Mouse (Mus musculus): ENCODE measurements around the gene 2610001J05Rik.

- no peak for TF ChIP-seq CTCF (IDR thresholded peaks at IDR 0.05; ENCODE audit: borderline replicate concordance, control insufficient read depth, extremely low read depth, insufficient read depth, low read length, poor library complexity)
- TF ChIP-seq POLR2A (IDR thresholded peaks at IDR 0.05; ENCODE audit: control insufficient read depth, extremely low read depth, insufficient read depth, low read length, poor library complexity), result no peak
These were observed 31.8 kb downstream of the 2610001J05Rik start, which contains the start of gene Gpr85 for GRCm38 (mm10) chr6:13839345-13840054.

Data from thymus, adult 2 months (tissue).